Mouse (Mus musculus): Measurements from ENCODE around the gene Cacnb1.

Gene Cacnb1

DNA sequence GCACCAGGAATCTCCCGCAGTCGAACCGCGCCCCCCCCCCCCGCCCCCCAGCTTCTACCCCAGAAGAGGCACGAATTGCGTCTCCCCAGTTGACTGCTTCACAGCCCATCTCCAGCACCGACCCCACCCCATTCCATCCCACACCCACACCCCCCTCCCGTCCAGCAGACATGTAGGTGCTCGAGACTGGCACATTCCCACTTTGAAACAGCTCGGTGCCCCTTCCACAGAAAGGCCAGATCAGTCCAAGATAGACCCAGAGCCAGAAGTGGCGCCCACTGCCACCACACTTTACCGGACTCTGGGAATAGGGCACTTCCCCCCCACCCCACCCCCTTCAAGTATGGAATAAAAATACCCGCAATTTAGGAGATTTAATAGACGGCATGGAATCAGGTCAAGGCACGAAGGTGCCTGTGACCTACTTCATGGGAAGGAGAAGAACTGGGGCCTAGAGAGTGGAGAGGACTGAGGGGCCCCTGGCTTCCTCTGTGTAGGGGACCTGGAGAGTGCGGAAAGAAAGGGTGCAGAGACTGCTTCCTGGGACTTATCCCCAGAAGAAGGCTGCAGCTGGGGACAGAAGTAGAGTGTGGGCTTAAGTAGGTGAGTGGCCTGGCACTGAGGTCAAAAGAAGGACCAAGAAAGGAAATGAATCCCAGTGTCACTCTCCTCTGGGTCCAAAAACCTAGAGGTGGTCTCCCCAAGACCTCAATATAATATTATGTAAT lies 35.9 kb downstream of the Cacnb1 start:
- no peak for DNase-seq (ENCODE audit: low spot score)

DNA sequence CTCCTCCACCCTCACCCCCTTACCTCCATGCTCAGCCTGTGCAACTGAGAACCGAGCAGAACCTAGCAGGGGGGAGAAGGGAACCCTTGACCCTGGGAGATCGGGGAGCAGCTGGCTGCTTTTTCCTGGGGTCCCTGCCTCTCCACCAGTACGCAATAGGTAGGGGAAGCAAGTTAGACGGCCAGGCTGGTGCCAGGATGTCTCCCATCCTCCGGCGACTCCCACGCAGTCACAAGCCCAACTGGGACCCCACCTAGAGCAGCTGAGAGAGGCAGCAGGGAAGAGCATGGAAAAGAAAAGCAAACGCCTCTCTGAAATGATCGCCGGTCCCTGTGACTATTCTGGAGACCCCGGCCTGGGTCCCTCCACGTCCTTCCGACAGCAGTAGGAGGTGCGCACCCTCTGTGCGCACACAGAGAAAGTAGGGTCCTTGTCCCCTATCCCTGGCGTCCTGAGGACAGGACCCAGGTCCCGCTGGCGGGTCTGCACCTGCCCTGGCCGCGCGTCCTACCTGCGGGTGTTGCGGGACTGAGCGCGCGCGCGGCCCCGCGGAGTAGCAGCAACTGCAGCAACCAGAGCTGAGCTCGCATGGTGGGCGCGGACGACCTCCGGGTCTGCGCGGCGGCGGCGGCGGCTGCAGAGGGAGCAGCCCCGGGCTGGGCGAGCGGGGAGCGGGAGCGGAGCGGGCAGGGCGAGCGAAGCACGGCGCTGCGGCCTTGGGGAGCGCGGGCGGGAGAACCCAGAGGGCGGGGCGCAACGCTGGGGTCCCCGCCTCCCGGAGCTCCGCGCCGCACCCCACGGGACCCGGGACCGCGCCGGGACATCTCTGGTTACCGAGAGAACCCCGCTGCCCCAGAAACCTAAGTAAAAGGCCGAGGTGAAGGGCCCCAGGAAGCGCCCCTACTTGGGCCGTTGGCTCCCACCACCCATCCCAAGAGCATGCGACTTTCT lies 36.8 kb downstream of the Cacnb1 start, which contains the start of gene Plxdc1:
TSS of gene Plxdc1 (minus strand) at position 718 of the 951 bp plus-strand sequence.
- no peak for DNase-seq (ENCODE audit: low spot score)

DNA sequence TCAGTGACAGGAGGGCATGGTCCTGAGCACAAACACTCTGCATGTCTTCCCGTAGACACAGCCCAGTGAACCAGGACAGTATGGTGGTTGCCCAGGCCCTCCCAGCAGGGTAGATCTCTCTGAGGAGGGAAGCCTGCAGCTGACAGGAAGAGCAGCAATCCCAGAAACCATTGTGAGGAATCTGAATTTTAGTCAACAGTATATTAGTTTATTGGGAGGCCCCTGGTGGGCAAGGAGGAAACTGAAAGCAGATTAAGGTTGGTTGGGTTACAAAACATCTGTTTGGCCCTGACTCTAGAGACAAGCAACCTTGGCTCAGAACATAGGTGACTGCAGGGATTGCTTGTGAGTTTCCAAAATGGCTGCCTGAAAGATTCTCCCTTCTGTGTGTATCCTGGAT lies 38.9 kb downstream of the Cacnb1 start:
- DNase-seq (ENCODE audit: low spot score) = no peak

- no peak for DNase-seq (ENCODE audit: low spot score)
These were observed 39.3 kb downstream of the Cacnb1 start for GRCm38 (mm10) chr11:97983506-97983905.

GRCm38 (mm10) chr11:97982721-97983120 lies 40.1 kb downstream of the Cacnb1 start:
- DNase-seq (ENCODE audit: low spot score) = no peak

DNA sequence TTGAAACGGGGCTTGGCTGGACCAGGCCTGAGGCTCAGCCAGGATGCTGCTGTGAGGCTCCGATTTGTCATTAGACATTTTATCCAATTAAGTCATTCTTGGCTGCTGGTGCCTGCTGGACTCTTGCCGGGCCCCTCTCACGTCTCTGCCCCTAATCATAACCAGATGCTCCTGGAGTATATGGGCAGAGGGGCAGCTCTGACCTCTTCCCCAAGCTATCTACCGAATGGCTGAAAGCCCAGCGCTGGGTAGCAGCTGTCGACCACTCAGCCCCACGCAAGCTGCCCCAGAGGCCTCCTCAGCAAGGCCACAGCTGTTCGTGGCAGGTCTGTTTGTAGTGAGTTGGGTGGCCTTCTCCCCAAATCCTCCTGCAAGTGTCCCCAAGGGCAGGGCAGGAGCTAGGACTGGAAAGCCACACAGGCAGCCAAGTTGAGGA lies 42.3 kb downstream of the Cacnb1 start:
- no peak for DNase-seq (ENCODE audit: low spot score)

DNA sequence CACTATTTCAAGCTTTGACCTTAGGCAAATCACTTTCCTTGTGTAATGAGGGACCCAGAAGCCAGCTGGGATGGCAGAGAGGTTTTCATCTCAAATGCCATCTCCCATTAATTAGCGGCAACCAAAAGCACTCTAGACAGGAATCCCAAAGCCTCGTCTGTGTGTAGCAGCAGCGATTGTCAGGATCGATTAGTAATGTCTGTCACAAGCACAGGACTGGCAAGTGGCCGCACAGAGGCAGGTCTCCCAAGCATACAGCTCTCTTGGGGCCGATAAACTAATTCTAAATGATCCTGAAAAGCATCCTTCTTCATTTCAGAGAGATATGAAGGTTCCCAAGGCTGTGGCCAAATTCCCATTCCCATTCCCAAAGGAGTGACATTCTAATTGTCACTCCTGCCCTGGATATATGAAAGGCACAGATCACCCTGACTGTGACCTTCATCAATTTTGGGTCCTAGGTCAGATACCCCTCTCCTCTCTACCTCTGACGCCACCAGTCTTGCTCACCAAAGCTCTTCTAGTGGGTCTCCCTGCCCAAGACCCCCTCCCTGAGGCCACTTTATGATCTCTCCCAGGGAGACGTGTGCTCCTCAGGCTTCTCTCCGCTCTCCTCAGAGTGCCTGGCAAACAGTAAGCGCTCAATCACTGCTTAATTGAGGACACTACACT lies 42.9 kb downstream of the Cacnb1 start:
- no peak for DNase-seq (ENCODE audit: low spot score)

DNA sequence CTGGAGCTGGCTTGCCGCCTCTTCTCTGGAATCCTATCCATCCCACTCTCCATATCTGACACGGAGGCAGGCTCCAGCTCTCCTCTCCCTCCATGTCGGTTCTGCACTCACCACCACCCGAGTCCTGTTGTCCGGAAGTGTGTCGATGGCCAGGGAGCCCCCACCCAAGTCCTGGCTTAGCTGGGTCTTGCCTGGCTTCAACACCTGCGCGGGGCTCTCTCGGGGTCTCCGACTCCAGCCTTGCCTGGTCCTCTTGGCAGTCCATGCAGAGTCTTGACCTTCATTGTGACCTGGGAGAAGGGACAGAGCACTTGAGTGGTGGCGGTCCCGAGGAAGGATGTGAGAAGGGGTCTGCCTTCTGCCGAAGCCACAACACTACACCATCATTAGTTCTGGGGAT lies 44.4 kb downstream of the Cacnb1 start:
- DNase-seq (ENCODE audit: low spot score) = no peak

DNA sequence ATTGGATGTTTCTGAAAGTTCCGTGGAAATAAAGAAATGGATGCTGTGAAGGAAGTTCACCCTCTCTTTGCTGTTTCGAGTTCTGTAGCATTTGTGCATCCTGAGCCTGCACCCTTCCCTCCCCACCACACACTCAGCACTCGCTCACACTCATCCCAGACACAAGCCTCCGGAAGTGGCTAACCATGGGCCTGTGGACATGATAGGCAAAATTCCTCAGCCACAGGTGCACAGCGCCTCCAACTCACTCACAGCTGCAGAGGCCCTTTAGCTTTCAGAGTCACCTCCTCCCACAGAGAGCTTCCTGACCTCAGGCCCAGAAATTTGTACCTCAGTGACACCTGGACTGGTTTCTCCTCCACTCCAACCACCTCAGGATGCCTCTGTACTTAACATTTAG lies 45.0 kb downstream of the Cacnb1 start:
- no peak for DNase-seq (ENCODE audit: low spot score)

DNA sequence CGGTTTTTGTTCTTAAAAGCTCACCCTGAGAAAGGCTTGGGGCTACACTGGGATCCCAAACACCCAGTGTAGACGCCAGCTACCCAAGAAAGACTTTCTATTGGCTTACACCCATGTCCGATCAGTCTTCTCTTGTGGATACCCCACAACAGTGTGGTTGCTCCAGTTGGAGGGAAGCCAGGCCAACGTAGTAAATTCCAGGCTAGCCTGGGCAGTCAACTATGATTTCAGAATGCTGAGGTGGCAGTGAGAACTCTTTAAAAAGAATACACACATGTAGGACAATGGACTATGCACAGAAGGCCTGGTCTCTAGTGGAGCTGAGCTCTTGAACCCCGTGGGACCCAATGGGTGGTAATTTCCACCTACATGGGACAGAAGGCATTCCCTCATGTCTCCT lies 48.1 kb downstream of the Cacnb1 start:
- no peak for DNase-seq (ENCODE audit: low spot score)

GRCm38 (mm10) chr11:97974141-97974540 lies 48.7 kb downstream of the Cacnb1 start:
- no peak for DNase-seq (ENCODE audit: low spot score)

- no peak for DNase-seq (ENCODE audit: low spot score)
These were observed 50.4 kb downstream of the Cacnb1 start for GRCm38 (mm10) chr11:97972434-97972833.

- DNase-seq (ENCODE audit: low spot score) = no peak
These were observed 51.6 kb downstream of the Cacnb1 start for GRCm38 (mm10) chr11:97971232-97971631.

- DNase-seq (ENCODE audit: low spot score) = no peak
These were observed 52.1 kb downstream of the Cacnb1 start for GRCm38 (mm10) chr11:97970771-97971170.

- no peak for DNase-seq (ENCODE audit: low spot score)
These were observed 54.4 kb downstream of the Cacnb1 start for GRCm38 (mm10) chr11:97968385-97968784.

DNA sequence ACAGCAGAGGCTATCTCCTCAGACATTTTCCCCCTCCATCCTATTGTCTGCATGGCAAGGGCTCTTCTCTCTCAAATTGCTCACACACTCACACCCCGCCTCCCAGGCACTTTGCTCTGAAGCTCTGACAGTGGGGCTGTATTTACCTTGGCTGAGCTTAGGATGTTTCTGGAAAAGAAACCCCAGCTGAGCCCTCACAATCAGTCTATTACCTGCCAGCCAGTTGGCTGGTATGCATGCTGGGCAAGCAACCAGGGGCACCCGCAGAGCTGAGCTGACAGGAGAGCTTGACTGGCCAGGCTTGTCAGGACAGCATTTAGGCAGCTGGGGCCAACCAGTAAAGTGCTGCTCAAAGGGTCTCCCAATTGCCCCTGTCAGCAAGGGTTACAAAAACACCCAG lies 55.7 kb downstream of the Cacnb1 start:
- DNase-seq (ENCODE audit: low spot score) = no peak

- no peak for DNase-seq (ENCODE audit: low spot score)
These were observed 61.9 kb downstream of the Cacnb1 start for GRCm38 (mm10) chr11:97960907-97961306.

DNA sequence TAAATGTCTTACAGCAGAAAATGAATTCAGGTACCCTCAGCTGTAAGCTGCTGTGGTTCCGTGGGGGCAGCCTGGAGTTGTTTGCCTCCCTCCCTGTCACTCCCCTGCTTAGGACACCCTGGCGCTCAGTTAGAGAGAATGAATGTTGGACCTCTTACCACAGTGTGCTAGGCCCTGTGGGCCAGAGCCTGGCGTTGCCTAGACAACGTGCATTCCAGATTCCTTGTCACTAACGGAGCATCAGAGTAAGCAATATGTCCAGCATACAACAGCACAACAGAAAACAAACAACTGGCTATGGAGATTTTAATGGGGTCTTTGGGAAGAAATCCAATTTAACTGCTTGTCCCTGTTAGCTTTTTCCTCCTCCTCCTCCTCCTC lies 63.5 kb downstream of the Cacnb1 start:
- no peak for DNase-seq (ENCODE audit: low spot score)

DNA sequence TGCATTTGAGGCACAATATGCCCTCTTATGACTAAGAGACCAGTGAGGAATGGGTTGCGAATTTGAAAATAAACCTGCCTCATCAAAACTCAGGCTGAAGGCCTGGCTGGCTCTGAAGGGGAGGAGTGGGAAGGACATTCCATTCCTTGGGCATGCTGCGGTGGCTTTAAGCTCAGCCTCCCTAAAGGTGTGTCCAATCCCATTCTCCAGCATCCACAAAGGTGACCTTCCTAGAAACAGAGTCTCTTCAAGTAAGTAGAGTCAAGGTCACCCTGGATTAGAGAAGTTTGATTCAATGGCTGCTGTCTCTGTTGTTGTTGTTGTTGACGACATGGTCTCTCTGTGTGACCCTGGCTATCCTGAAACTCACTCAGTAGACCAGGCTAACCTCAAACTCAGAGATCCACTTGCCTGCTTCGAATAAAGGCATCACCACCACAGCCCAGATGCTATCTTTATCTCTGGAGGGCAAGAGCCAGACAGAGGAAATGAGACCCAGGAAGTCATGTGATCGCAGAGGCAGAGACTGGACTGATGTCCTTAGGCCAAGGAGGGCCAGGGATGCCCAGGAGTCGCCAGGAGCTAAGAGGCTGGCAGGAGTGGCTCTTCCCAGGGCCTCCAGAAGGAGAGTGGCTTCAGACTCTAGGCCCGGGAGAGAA lies 64.1 kb downstream of the Cacnb1 start:
- DNase-seq (ENCODE audit: low spot score) = no peak

GRCm38 (mm10) chr11:97956905-97957560 lies 65.8 kb downstream of the Cacnb1 start:
- peak; percentile 43 for DNase-seq (ENCODE audit: low spot score)

- DNase-seq (ENCODE audit: low spot score) = no peak
These were observed 66.9 kb downstream of the Cacnb1 start for GRCm38 (mm10) chr11:97955915-97956314.
